Mouse (Mus musculus) C2C12 (cell line): ENCODE data around the gene B4galt3.

ENCODE experiments used
- CEBPB ChIP-seq: IDR thresholded peaks from one replicate; pipeline ENCODE4 v1.6.1; 2011; ENCODE audit warnings: low read depth, mild to moderate bottlenecking, control low read depth, moderate library complexity
- CTCF ChIP-seq: IDR thresholded peaks from one replicate; pipeline ENCODE4 v1.5.1; 2011; ENCODE audit not compliant: control insufficient read depth, insufficient read depth, insufficient read length
- FOSL1 ChIP-seq: IDR thresholded peaks from one replicate; pipeline ENCODE4 v1.8.0; 2011; ENCODE audit warnings: mild to moderate bottlenecking, low read length; ENCODE audit not compliant: poor library complexity, insufficient read depth, severe bottlenecking
- MAX ChIP-seq: IDR thresholded peaks from one replicate; pipeline ENCODE4 v1.6.1; 2011; ENCODE audit warnings: mild to moderate bottlenecking, control low read depth
- MYOG ChIP-seq: IDR thresholded peaks from one replicate; pipeline ENCODE4 v1.6.1; 2011; ENCODE audit not compliant: control insufficient read depth, insufficient read length; ENCODE audit errors: extremely low read depth
- USF1 ChIP-seq: IDR thresholded peaks from one replicate; pipeline ENCODE4 v1.6.1; 2011; ENCODE audit warnings: low read depth, mild to moderate bottlenecking, control low read depth, moderate library complexity

- no peak for TF ChIP-seq FOSL1
- no peak for TF ChIP-seq CTCF
- no peak for TF ChIP-seq MAX
- no peak for TF ChIP-seq CEBPB
- TF ChIP-seq MYOG = no peak
- TF ChIP-seq USF1 = no peak
Observed at GRCm38 (mm10) chr1:171260316-171260715, 9.8 kb upstream of the B4galt3 start.
